Mouse (Mus musculus) lung, postnatal 0 days (tissue): ENCODE data around the gene Kcnc1. TPM values are rescaled to one million over a fixed set of nuclear protein-coding genes. Genes with fewer than 3 reads are reported as not detected.

Experiments used
- ATAC-seq: fragments of 200-750 bp; cut with Nextera tagmentation; 2 replicates; pipeline ENCODE4 v1.8.0; 2017; ENCODE audit warnings: moderate library complexity
- DNase-seq: peaks from one replicate; pipeline ENCODE4 v3.0.0-alpha.2; 2016; ENCODE audit warnings: low spot score
- H3K27ac ChIP-seq: fragments of 300-500 bp; sonication (generic); 2 replicates; pipeline ENCODE4 v1.5.1; 2014; ENCODE audit warnings: antibody characterized with exemption, mild to moderate bottlenecking, low read length, mixed read lengths
- H3K27me3 ChIP-seq: fragments of 300-500 bp; sonication (generic); replicated peaks from 2 replicates; pipeline ENCODE4 v1.6.1; 2014; ENCODE audit warnings: low read length, mixed read lengths; ENCODE audit not compliant: insufficient read depth
- H3K36me3 ChIP-seq: fragments of 300-500 bp; sonication (generic); 2 replicates; pipeline ENCODE4 v1.6.1; 2014; ENCODE audit warnings: low read length, mixed read lengths; ENCODE audit not compliant: insufficient read depth
- H3K4me1 ChIP-seq: fragments of 300-500 bp; sonication (generic); 2 replicates; pipeline ENCODE4 v1.6.1; 2014; ENCODE audit warnings: antibody characterized with exemption, low read depth, low read length, mixed read lengths; ENCODE audit not compliant: insufficient read depth
- H3K4me2 ChIP-seq: fragments of 300-500 bp; sonication (generic); replicated peaks from 2 replicates; pipeline ENCODE4 v1.6.1; 2014; ENCODE audit warnings: low read depth, mild to moderate bottlenecking, low read length, moderate library complexity, mixed read lengths
- H3K4me3 ChIP-seq: fragments of 300-500 bp; sonication (generic); 2 replicates; pipeline ENCODE4 v1.5.1; 2014; ENCODE audit warnings: low read depth, low read length
- H3K9ac ChIP-seq: fragments of 300-500 bp; sonication (generic); replicated peaks from 2 replicates; pipeline ENCODE4 v1.6.1; 2014; ENCODE audit warnings: low read depth, mild to moderate bottlenecking
- H3K9me3 ChIP-seq: fragments of 300-500 bp; sonication (generic); 2 replicates; pipeline ENCODE4 v1.6.1; 2016; ENCODE audit warnings: low read length, mixed read lengths
- CTCF ChIP-seq: IDR thresholded peaks from 2 replicates; pipeline ENCODE4 v1.5.1; 2016; ENCODE audit warnings: antibody characterized with exemption, mild to moderate bottlenecking
- EP300 ChIP-seq: IDR thresholded peaks from 2 replicates; pipeline ENCODE4 v1.6.1; 2016; ENCODE audit warnings: antibody characterized with exemption, mild to moderate bottlenecking, control low read depth
- WGBS: fragments of 180-500 bp; shearing (Covaris S2); extraction: QIAGEN DNeasy Blood & Tissue Kit; methylation state at CpG from one replicate; pipeline ENCODE4 v1.1.7; 2014; 5-methylcytosine and 5-hydroxymethylcytosine counted together
- polyA plus RNA-seq: library from polyadenylated mRNA; unstranded; fragments of >200 nt; fragmentation: Nextera tagmentation; extraction: Ambion mirVana; gene quantifications from 2 replicates; pipeline ENCODE4 v1.2.1, GENCODE M21; 2015

The Kcnc1 gene
- polyA plus RNA-seq, 1 experiment from 2014 or later, result 0.07 TPM

DNA sequence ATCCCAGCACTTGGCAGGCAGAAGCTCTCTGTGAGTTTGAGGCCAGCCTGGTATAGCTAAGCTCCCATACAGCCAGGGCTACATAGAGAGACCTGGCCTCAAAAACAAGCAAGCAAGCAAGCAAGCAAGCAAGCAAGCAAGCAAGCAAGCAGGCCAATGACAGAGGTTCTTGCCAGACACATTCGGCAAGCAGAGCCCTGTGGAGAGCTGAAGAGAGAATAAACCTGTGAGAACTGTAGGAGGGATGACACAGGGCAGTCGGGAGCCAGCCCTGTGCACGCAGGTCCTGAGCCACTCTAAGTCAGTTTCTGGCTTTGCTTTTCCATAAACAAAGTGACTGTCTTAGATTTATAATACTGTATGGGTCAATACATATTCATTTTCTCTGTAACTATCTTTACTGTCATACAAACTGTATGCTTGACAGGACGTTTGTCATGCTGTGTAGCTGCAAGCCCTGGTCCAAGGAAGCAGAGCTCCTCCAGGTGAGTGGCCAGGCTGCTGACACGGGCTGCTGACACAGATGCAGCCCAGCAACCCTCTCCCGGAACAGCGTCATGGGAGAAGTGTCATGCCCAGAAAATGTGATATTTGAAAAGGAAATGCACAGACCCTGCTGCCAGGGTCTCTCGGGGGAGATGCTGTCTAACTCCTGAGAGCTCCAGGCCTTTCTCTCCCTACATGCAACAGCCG lies 51.3 kb downstream of the Kcnc1 start:
- Histone ChIP-seq H3K4me1 (no peaks in the 10 kb centered on the region), H3K4me2 (no peak overlapping the region), H3K36me3 (no peaks in the 10 kb centered on the region), H3K9ac (no peak overlapping the region), H3K4me3 (no peak overlapping the region), H3K9me3 (no peaks in the 10 kb centered on the region), H3K27ac (no peak overlapping the region), H3K27me3 (no peaks in the 10 kb centered on the region)
- WGBS, result 45% methylated on average over 9 of the region's 9 CpGs
- DNase-seq (no peak), ATAC-seq (no peak)
- no peak for TF ChIP-seq CTCF
- no peak for TF ChIP-seq EP300

DNA sequence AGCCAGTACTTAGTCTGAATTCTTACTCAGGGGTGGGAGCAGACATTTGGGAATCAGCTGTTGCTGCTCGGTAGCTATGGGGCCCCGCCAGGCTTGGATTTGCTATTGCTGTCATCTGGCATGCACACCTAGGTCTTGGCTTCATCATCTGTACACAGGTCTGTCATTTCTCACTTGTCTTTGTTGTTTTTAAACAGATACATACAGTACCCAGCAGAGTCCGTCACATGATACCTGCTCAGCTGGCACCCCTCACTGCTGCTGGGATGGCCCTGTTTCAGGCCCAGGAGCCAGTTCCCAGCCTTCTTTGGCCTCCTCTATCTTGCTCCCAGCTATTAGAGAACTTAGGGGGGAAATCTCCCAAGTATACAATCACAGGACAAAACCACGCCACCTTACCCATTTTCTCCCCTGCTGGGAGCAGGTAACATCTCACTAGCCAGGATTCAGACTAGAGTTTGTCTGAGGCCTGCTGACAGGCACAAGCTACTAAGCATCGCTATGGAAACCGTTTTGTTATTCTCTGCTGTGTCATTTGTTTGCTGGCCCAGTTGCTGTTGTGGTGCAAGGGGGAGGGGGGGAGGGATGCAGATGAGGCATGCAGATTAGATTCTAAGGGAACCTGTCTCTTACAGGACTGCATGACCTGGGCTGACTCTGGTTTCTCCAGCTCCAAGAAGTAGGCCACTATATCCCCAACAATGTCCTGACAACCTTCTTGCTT lies 52.8 kb downstream of the Kcnc1 start:
- Histone ChIP-seq H3K4me3 (no peak overlapping the region), H3K27me3 (no peaks in the 10 kb centered on the region), H3K9ac (no peak overlapping the region), H3K4me1 (no peaks in the 10 kb centered on the region), H3K9me3 (no peaks in the 10 kb centered on the region), H3K27ac (no peak overlapping the region), H3K4me2 (no peak overlapping the region), H3K36me3 (no peaks in the 10 kb centered on the region)
- DNase-seq (no peak), ATAC-seq (no peak)
- WGBS, result 58% methylated on average over 6 of the region's 6 CpGs
- no peak for TF ChIP-seq EP300
- no peak for TF ChIP-seq CTCF

DNA sequence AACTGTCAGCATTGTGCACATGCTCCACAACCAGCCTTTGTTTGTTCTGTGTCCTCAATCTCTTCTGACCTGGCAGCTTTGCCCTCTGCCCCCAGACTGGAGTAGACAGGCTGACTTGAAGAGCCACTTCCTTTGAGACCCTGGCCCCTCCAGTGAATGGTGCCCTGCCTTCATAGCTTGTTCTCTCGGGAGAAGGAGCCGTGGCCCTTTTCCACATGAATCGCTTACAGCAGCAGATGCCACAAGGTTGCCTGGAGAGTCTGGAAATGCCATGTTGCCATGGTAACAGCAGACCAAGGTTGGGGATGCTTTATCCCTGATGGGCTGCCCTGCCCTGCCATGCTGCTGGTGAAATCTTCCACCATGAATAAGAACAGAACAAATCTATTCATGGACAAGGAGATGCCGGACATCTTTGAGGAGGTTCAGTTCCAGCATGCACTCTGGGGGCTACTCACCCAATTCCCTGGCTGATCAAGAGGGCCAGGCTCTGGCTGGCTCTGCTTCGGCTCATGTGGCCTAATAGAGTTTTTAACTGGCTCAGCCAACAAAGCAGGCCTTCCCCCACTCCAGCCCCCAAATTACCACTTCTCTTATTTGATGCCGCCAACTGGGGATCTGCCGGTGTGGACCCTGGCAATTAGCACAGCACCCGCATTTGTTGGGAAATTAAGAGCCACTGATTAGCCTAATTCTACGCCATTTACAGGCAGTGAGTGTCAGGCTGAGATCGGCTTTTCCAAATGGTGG lies 57.8 kb downstream of the Kcnc1 start:
- ATAC-seq, result no peak

DNA sequence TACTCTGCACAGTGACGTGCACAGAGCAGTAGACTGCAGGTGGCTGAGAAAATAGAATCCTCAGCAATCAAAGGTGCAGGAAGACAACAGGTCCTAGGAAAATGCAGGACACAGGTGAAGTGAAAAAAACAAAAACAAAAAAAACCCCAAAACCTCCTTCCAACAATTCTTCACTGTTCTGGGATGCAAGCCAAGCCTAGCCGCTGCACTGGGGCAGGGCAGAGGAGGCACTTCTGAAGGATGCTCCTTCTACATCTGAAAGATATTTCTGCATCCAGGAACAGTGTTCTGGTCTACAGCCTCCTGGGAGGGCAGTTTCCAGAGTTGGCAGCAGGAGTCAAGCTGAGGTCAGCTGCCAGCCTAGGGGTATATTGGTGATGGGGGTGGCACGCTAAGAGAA lies 61.6 kb downstream of the Kcnc1 start:
- Histone ChIP-seq H3K4me3 (no peak overlapping the region), H3K9me3 (0 out of 2 replicates have a peak, but pooled peaks cover 3% of the 10 kb centered on the region), H3K27ac (no peak overlapping the region), H3K36me3 (no peaks in the 10 kb centered on the region), H3K4me1 (no peaks in the 10 kb centered on the region), H3K27me3 (no peaks in the 10 kb centered on the region), H3K9ac (no peak overlapping the region), H3K4me2 (no peak overlapping the region)
- DNase-seq (no peak), ATAC-seq (no peak)
- WGBS, result 69% methylated on average over 3 of the region's 3 CpGs
- TF ChIP-seq EP300 (no peak), CTCF (no peak)

More for the DNA sequence above, 57.8 kb downstream of the Kcnc1 start:
- no peak overlapping the region for H3K4me2 ChIP-seq
- H3K4me1 ChIP-seq, result no peaks in the 10 kb centered on the region
- H3K4me3 ChIP-seq, result no peak overlapping the region
- H3K27ac ChIP-seq, result no peak overlapping the region
- H3K36me3 ChIP-seq, result no peaks in the 10 kb centered on the region
- 0 out of 2 replicates have a peak, but pooled peaks cover 3% of the 10 kb centered on the region for H3K9me3 ChIP-seq
- no peaks in the 10 kb centered on the region for H3K27me3 ChIP-seq
- no peak overlapping the region for H3K9ac ChIP-seq
- TF ChIP-seq EP300, result no peak
- TF ChIP-seq CTCF, result no peak
- DNase-seq, result no peak
- WGBS, result 48% methylated on average over 10 of the region's 10 CpGs

DNA sequence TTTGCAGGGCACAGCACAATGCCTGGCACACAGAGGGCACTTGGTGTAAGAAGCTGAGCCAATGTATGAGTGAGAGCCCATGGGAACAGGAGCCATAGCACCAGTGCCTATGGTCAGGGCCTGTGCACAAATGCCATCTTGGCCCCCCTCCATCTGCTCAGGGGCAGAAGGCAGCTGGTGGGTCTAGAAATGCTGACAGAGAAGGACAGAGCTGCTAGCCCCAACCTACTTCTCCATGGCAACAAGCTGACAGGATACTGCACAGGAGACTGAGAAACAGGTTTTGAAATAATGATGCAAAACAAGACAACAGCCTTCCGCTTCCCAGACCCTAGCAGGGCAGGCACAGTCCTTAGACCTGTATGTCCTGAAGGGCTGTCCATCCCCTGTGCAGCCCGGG lies 62.9 kb downstream of the Kcnc1 start:
- no peaks in the 10 kb centered on the region for H3K36me3 ChIP-seq
- H3K4me3 ChIP-seq, result no peak overlapping the region
- no peak overlapping the region for H3K27ac ChIP-seq
- H3K9me3 ChIP-seq, result 0 out of 2 replicates have a peak, but pooled peaks cover 3% of the 10 kb centered on the region
- ATAC-seq (no peak), DNase-seq (no peak)
- H3K27me3 ChIP-seq, result no peaks in the 10 kb centered on the region
- 89% methylated on average over 2 of the region's 2 CpGs for WGBS
- TF ChIP-seq CTCF (no peak), EP300 (no peak)
- no peak overlapping the region for H3K9ac ChIP-seq
- H3K4me1 ChIP-seq, result no peaks in the 10 kb centered on the region; the same call in 1 of the 2 replicates
- H3K4me2 ChIP-seq, result no peak overlapping the region
